Mouse (Mus musculus): Measurements from ENCODE around the gene Rbbp4.
A peak's percentile ranks its signal among the peaks of the same experiment; 100 is the strongest.
"Not testable (repeated sequence)": the region's sequence is repeated elsewhere in the genome, so short reads cannot be mapped to it uniquely, and the experiment has no call there.

The Rbbp4 gene

GRCm38 (mm10) chr4:129335216-129336074 is at the start of gene Rbbp4, which contains the start of gene Zbtb8os:
Gene Rbbp4 (minus strand): TSS chr4:129335370.
Gene Zbtb8os (plus strand): TSS chr4:129335695.
- peak; percentile 99 for DNase-seq (ENCODE audit: low spot score)

DNA sequence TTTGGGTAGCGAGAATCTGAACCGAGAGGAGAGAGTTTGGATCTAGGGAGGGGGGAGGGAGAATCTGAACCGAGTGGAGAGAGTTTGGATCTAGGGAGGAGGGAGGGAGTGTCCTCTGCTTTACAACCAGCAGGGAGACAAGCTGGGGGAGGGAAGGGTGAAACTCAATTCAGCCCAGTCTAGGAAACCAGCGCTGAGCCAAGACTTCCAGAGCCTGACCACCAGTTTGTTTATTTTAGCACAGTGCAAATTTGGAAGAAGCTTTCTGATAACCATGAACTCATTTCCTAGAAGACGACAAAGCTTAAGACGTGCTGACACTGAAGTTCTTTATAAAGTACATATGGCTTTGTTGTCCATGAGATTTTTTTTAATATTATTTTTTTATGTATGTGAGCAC is 49.3 kb upstream of the Rbbp4 start:
- peak; percentile 75 for DNase-seq (ENCODE audit: low spot score)

DNA sequence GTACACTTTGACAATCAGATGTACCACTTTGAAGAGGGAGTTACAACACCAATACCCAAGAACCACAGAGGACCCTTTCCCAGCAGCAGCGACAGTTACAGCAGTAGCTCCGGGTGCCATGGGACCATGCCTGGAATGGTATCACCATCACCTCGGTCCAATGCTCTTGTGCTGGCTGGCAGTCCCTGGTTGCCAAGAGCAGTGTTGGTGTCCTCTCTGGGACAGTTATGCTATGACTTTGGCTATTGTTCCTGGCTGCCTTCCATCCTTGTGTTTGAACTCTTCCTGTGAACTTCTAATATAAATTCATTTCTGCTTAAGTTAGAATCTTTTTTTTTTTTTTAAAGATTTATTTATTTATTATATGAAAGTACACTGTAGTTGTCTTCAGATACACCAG is 48.4 kb upstream of the Rbbp4 start:
- no peak for DNase-seq (ENCODE audit: low spot score)

DNA sequence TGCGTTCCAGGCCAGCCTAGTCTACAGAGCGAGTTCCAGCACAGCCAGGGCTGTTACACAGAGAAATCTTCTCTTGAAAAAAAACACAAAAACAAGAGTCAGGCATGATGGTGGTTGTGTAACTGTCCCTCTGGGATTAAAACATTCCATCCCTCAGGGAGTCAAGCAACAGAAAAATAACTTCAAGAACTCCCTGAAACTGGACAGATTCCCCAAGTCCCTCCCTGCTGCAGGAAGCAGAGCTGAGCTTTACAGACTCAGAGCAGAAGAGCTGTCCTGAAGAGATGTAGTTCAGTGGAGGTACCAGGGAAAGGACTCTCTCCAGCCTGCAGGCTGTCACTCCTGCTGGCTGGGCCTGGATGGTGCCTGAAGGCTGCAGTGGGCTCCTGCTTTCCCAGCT is 47.3 kb upstream of the Rbbp4 start:
- no peak for DNase-seq (ENCODE audit: low spot score)

DNA sequence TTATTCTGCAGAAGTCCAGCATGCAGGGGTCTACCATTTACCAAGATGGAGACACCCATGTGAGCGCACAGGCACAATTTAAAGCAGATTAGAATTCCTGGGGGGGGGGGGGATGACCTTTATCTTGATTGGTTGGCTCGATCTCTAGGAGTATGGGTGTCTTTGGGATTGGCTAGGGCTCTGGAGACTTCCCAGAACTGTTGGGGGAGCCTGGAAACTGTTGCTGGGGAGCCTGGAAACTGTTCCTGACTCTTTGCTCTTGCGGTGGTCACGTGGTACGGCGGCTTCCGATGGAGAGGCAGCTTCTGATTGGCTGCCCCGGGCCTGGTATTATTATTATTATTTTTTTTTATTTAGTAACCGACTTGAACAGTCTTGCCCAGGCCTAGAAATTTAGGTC is 46.9 kb upstream of the Rbbp4 start:
- no peak for DNase-seq (ENCODE audit: low spot score)

DNA sequence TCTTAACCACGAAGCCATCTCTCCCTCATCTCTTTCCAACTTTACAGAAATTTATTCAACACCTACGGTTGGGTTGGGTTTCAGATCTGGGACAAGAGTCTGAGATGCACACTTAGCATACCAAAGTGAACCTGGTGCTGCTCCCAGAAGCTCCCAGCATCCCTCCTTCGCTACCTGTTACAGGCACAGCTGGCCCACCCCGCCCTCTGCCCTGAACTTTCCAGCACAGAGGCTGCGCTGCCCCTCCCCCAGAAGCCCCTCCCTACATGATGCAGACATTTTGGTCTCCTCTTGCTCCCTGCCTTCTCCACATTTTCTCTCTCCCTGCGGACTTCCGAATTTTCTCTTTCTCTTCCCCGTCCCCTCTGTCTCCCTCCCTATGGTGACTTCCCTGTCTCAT is 46.0 kb upstream of the Rbbp4 start:
- no peak for DNase-seq (ENCODE audit: low spot score)

GRCm38 (mm10) chr4:129379805-129380204 is 44.6 kb upstream of the Rbbp4 start:
- DNase-seq (ENCODE audit: low spot score): no peak

- DNase-seq (ENCODE audit: low spot score): peak; percentile 68
Observed at GRCm38 (mm10) chr4:129377601-129378390, 42.6 kb upstream of the Rbbp4 start, which contains the start of gene Zbtb8a. Gene Zbtb8a (minus strand): TSS chr4:129378116.

GRCm38 (mm10) chr4:129376961-129377545 is 41.9 kb upstream of the Rbbp4 start:
- peak; percentile 59 for DNase-seq (ENCODE audit: low spot score)

DNA sequence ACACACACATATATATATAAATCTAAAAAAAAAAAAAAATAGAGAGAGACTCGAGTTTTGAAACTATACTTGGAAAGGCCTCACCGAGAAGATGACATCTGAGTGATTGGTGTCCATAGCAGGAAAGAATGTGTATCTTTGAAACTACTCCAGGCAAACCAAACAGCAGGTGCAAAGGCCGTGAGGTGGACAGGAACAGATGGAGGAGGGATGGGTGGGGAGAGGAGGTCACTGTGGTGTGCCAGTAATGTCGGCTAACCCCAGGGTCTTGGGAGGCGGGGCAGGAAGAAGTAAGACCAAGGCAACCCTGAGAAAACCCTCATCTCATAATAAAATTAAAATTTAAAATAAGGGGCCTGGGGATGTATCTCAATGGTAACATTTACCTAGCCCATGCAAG is 40.7 kb upstream of the Rbbp4 start:
- DNase-seq (ENCODE audit: low spot score): no peak

DNA sequence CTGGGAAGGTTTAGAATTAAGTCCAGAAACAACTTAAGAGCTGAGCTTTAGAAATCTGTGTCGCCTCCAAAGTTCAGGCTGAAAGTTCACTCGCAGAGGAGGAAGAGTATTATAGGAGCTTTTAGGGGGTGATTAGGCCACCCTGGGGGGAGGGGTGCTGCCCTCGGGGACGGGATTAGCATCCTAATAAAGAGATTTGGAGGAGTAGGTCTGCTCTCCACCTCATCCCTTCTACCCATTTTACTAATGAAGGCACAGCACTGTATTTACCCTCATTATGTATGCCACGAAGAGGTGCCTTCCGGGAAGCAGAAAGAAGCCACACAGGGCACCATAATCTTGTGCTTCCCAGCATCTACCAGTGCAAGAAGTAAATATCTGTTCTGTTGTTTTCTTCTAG is 39.8 kb upstream of the Rbbp4 start:
- DNase-seq (ENCODE audit: low spot score): no peak

GRCm38 (mm10) chr4:129374219-129374755 is 39.1 kb upstream of the Rbbp4 start:
- no peak for DNase-seq (ENCODE audit: low spot score)

- DNase-seq (ENCODE audit: low spot score): no peak
Observed at GRCm38 (mm10) chr4:129373202-129373976, 38.2 kb upstream of the Rbbp4 start.

- DNase-seq (ENCODE audit: low spot score): no peak
Observed at GRCm38 (mm10) chr4:129371391-129371790, 36.2 kb upstream of the Rbbp4 start.

DNA sequence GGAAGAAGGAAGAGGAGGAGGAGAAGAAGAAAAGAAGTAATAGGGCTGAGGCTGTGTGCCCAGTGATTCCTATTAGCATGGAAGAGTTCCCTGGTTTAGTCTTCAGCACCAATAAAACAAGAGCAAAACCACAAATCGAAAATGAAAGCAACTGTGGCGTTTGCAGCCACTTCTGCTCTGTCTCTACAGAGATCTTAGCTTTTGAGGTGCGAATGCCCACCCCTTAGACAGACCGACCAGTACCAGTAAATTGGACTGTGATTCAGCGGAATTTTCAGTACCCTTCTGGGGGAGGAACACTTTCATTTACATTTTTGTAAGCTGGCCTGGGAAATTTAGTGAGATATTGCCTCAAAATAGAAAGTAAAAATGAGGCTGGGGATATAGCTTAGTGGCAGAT is 30.1 kb upstream of the Rbbp4 start:
- DNase-seq (ENCODE audit: low spot score): no peak

DNA sequence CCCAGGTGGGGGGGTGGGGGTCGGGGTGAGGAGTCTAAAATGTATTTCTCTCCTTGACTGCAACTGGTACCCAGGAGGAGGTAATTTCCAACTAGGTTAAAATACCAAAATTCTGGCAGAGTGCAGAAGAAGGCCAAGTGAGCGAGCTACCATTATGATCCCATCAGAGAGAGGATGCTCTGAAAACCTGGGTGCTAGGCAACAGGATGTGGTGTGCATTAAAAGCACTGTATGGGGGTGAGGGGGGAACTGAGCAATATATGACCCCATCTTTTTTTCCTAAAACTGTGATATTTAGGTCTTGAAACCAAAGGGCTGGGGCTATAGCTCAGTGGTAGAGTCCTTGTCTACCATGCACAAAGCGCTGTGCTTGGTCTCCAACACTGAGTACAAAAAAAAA is 29.2 kb upstream of the Rbbp4 start:
- no peak for DNase-seq (ENCODE audit: low spot score)

DNA sequence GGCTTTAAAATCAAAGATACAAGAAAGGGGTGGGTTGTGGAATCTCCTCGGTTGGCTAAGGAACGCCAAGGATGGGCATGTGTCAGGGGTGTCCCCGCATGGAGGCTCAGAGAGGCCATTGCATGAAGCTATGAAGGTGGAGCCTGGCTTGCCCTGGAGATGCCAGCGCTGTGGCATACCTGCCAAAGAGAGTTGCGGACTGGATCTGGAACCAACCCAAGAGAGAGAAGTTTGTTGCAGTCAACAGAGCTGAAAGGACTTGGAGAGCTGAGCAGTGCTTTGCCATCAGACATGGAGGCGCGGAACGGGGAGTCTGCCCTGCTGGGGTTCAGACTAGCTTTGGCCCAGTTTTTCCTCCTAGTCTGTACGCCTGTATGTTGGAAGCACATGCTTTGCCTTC is 28.3 kb upstream of the Rbbp4 start:
- no peak for DNase-seq (ENCODE audit: low spot score)

DNA sequence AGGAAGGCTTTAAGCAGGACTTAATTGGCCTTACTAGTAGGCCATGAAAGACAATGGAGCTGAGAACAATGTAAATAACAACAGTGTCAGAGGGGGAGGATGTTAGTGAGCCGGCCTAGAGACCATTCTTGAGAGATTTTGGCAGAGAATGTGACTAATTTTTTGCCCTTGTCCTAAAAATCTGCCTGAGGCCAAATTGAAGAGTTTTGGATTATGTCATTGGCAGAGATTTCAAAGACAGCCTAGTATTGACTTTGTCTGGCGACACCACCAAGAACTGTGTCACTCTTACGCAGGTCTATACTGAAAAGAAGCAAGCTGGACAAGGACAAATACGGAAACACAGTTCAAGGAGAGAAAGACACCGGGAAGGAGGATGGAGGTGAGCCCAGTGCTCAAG is 27.6 kb upstream of the Rbbp4 start:
- DNase-seq (ENCODE audit: low spot score): no peak

- DNase-seq (ENCODE audit: low spot score): not testable (repeated sequence)
Observed at GRCm38 (mm10) chr4:129362238-129362637, 27.1 kb upstream of the Rbbp4 start.

- DNase-seq (ENCODE audit: low spot score): no peak
Observed at GRCm38 (mm10) chr4:129357613-129358163, 22.5 kb upstream of the Rbbp4 start.

DNA sequence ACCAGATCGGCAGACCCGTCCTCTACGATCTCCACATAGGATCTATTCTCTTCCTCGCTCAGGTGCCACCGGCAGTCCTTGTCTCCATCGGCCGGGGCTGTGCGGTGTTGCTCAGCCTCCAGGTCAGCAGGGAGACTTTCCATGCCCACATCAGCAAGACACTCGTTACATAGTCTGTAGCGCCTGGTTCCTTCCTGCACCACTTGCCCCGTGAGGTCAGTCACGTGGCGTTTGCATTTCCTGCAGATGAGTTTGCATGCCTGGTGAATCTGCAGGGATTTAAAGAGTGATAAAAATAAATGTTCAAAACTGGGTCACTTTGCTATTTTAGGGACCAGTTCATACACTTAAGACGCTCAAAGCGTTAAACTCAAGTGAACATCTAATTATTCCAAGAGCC is 19.1 kb upstream of the Rbbp4 start:
- DNase-seq (ENCODE audit: low spot score): no peak

Data from yolk sac, embryonic 10.5 days (tissue).